ENCODE assay signal across 11 mouse cellular contexts in the genomic region with DNA sequence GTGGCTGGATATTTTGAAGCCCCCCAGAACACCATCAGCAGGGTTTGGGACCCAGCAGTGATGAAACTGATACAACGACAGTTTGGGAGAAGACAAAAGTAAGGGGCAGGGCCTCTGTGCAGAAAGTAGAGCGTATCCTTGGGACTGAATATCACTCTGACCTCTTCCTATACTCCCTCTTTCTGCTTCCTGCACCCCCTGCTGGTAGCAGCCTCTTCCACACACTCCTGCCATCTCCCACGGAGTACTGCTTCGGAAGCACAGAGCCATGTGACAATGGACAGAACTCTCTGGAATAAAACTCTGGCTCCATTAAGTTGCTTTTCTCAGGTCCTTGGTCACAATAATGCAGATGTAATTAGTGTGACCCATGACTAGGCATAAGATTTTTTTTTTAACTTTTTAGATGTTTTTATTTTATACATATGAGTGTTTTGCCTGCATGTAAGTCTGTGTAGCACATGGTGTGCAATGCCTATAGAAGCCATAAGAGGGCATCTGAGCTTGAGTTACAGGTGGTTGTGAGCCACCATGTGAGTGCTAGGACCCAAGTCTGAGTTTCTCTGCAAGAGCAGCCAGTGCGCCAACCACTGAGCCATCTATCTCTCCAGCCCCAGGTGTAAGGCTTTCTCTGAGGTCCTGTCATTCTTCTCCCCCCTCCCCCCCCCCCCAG.
A peak's percentile ranks its signal among the peaks of the same experiment; 100 is the strongest.
DNase-seq lines count a peak whose midpoint lies in the region; ATAC-seq lines count a peak whose summit lies in the region.
"Had no signal": no experiment of that assay in that cellular context is flagged by ENCODE, and none has a peak within 500 bp of the region (broad histone marks: within the 10 kb centered on the region; RNA-seq: fewer than 3 reads in every experiment).

No protein-coding gene starts in this region.

- H3K4me1 ChIP-seq in hindbrain, embryonic 11.5 days (replicated peaks; ENCODE audit: control insufficient read depth, insufficient read depth, low read length) = no peaks in the 10 kb centered on the region
- peaks cover 10% of the 10 kb centered on the region for H3K4me1 ChIP-seq in hindbrain, embryonic 12.5 days

- no peak overlapping the region for H3K4me3 ChIP-seq in hindbrain, embryonic 11.5 days (ENCODE audit: low read depth, low read length)
- H3K4me3 ChIP-seq in hindbrain, embryonic 12.5 days = no peak overlapping the region
- H3K4me3 ChIP-seq: embryonic facial prominence, embryonic 12.5 days; heart, embryonic 13.5 days; midbrain, embryonic 10.5 days had no signal

- H3K36me3 ChIP-seq in hindbrain, embryonic 11.5 days (ENCODE audit: control insufficient read depth, insufficient read depth, low read length) = no peaks in the 10 kb centered on the region
- no peaks in the 10 kb centered on the region for H3K36me3 ChIP-seq in hindbrain, embryonic 12.5 days

- peak; percentile 33 for DNase-seq in hindbrain, embryonic 11.5 days (ENCODE audit: low spot score)
- DNase-seq in urinary bladder, postnatal 25 days (ENCODE audit: low spot score) = peak; percentile 12
- DNase-seq in urinary bladder, postnatal 10 days (ENCODE audit: low spot score) = no peak
- DNase-seq in gastrocnemius, postnatal 14 days = peak; percentile 48
- DNase-seq in yolk sac, embryonic 10.5 days (ENCODE audit: low spot score) = no peak
- DNase-seq in right cerebral cortex, adult 18-20 months = no peak

- no peak overlapping the region for H3K4me2 ChIP-seq in hindbrain, embryonic 11.5 days (replicated peaks; ENCODE audit: low read depth, low read length)
- H3K4me2 ChIP-seq in hindbrain, embryonic 12.5 days (replicated peaks) = no peak overlapping the region
- H3K4me2 ChIP-seq: embryonic facial prominence, embryonic 12.5 days; heart, embryonic 13.5 days had no signal

- ATAC-seq in hindbrain, embryonic 11.5 days (ENCODE audit: low FRiP score) = no peak
- ATAC-seq in hindbrain, embryonic 12.5 days (ENCODE audit: low FRiP score) = no peak
- no peak for ATAC-seq in inflammation-experienced regulatory T-cells, adult 6 months

- 92% methylated on average over 5 of the region's 5 CpGs for WGBS in hindbrain, embryonic 11.5 days
- 83% methylated on average over 5 of the region's 5 CpGs for WGBS in hindbrain, embryonic 12.5 days

- no peak overlapping the region for H3K9ac ChIP-seq in hindbrain, embryonic 11.5 days (ENCODE audit: low read depth, low read length)
- H3K9ac ChIP-seq in hindbrain, embryonic 12.5 days = no peak overlapping the region
- H3K9ac ChIP-seq: embryonic facial prominence, embryonic 12.5 days; heart, embryonic 13.5 days had no signal

- H3K27me3 ChIP-seq in hindbrain, embryonic 11.5 days (ENCODE audit: control insufficient read depth, insufficient read depth, low read length) = no peaks in the 10 kb centered on the region
- no peaks in the 10 kb centered on the region for H3K27me3 ChIP-seq in hindbrain, embryonic 12.5 days
- H3K27me3 ChIP-seq: embryonic facial prominence, embryonic 12.5 days; heart, embryonic 13.5 days had no signal

- no peak overlapping the region for H3K27ac ChIP-seq in hindbrain, embryonic 11.5 days (ENCODE audit: low read depth, low read length)
- H3K27ac ChIP-seq in hindbrain, embryonic 12.5 days = no peak overlapping the region
- H3K27ac ChIP-seq: embryonic facial prominence, embryonic 12.5 days; heart, embryonic 13.5 days; midbrain, embryonic 10.5 days had no signal

- intact Hi-C loops in gastrocnemius, postnatal 14 days (cut with DNase I; ENCODE audit: low total_unique reads) = loop anchor here (10.0 kb wide), 1 partner anchor 110 kb away; no protein-coding TSS in a partner anchor

- H3K9me3 ChIP-seq in hindbrain, embryonic 11.5 days (ENCODE audit: control insufficient read depth, low read length) = no peaks in the 10 kb centered on the region
- no peaks in the 10 kb centered on the region for H3K9me3 ChIP-seq in hindbrain, embryonic 12.5 days (replicated peaks)
- H3K9me3 ChIP-seq: embryonic facial prominence, embryonic 12.5 days; heart, embryonic 13.5 days; midbrain, embryonic 10.5 days had no signal

Comparison
In these comparisons a context has a peak if more than half of its experiments do, and no peak if none do; other contexts are left out.
1. DNase-seq: peak in hindbrain, embryonic 11.5 days (single experiment), urinary bladder, postnatal 25 days (single experiment) and gastrocnemius, postnatal 14 days (single experiment); none in urinary bladder, postnatal 10 days (single experiment), yolk sac, embryonic 10.5 days (single experiment) and right cerebral cortex, adult 18-20 months (single experiment).